Mouse (Mus musculus) liver, embryonic 16.5 days (tissue): ENCODE data around the gene Map1b. TPM values are rescaled to one million over a fixed set of nuclear protein-coding genes. Genes with fewer than 3 reads are reported as not detected.

Experiments
- ATAC-seq: fragments of 200-750 bp; cut with Nextera tagmentation; 2 replicates; pipeline ENCODE4 v1.8.0; 2017; ENCODE audit warnings: low read depth, mild to moderate bottlenecking, moderate number of reproducible peaks, moderate library complexity
- H3K27ac ChIP-seq: fragments of 300-500 bp; sonication (generic); 2 replicates; pipeline ENCODE4 v1.5.1; 2014; ENCODE audit warnings: mild to moderate bottlenecking, low read length
- H3K27me3 ChIP-seq: fragments of 300-500 bp; sonication (generic); 2 replicates; pipeline ENCODE4 v1.6.1; 2014; ENCODE audit warnings: low read depth, low read length, mixed read lengths; ENCODE audit not compliant: control insufficient read depth, insufficient read depth
- H3K36me3 ChIP-seq: fragments of 300-500 bp; sonication (generic); 2 replicates; pipeline ENCODE4 v1.6.1; 2014; ENCODE audit warnings: mild to moderate bottlenecking; ENCODE audit not compliant: control insufficient read depth, insufficient read depth
- H3K4me1 ChIP-seq: fragments of 300-500 bp; sonication (generic); 2 replicates; pipeline ENCODE4 v1.6.1; 2014; ENCODE audit warnings: low read depth, low read length, mixed read lengths; ENCODE audit not compliant: control insufficient read depth
- H3K4me2 ChIP-seq: fragments of 300-500 bp; sonication (generic); 2 replicates; pipeline ENCODE4 v1.6.1; 2014; ENCODE audit warnings: low read depth, low read length, mixed read lengths
- H3K4me3 ChIP-seq: fragments of 300-500 bp; sonication (generic); 2 replicates; pipeline ENCODE4 v1.5.1; 2014; ENCODE audit warnings: low read depth, mild to moderate bottlenecking, low read length
- H3K9ac ChIP-seq: fragments of 300-500 bp; sonication (generic); 2 replicates; pipeline ENCODE4 v1.6.1; 2014; ENCODE audit warnings: low read depth, low read length
- H3K9me3 ChIP-seq: fragments of 300-500 bp; sonication (generic); replicated peaks from 2 replicates; pipeline ENCODE4 v1.6.1; 2016; ENCODE audit warnings: low read length; ENCODE audit not compliant: control insufficient read depth
- WGBS: fragments of 180-500 bp; shearing (Covaris S2); extraction: QIAGEN DNeasy Blood & Tissue Kit; methylation state at CpG from one replicate; pipeline ENCODE4 v1.1.7; 2014; ENCODE audit not compliant: insufficient replicate concordance; 5-methylcytosine and 5-hydroxymethylcytosine counted together
- polyA plus RNA-seq: library from polyadenylated mRNA; unstranded; fragments of >200 nt; fragmentation: Nextera tagmentation; extraction: Ambion mirVana; gene quantifications from 2 replicates; pipeline ENCODE4 v1.2.1, GENCODE M21; 2015

Gene Map1b
- polyA plus RNA-seq, 1 experiment from 2014 or later = 2.9 TPM

DNA sequence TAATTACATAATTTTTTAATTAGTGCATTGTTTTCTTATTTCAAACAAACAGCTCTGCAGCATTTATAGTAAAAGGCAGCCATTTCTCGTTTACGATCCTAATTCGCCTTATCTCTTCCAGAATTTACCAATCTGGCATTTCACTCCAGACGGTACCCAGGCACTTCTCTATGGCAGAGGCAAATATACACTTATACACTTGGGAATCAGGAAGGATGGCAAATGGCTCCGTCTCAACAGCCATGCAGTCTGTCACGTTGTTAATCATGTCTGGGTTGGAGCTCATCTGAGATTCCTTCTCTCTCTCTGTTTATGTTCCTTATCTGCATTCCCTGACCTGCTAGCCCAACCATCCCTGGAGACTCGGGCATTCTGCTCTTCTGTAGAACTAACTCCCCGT is 38.6 kb upstream of the Map1b start:
- Histone ChIP-seq H3K4me2 (no peak overlapping the region), H3K4me3 (no peak overlapping the region), H3K9ac (no peak overlapping the region), H3K27me3 (no peaks in the 10 kb centered on the region), H3K9me3 (no peaks in the 10 kb centered on the region), H3K27ac (no peak overlapping the region), H3K36me3 (no peaks in the 10 kb centered on the region), H3K4me1 (no peaks in the 10 kb centered on the region)
- ATAC-seq = no peak
- WGBS = 39% methylated on average over 8 of the region's 8 CpGs

DNA sequence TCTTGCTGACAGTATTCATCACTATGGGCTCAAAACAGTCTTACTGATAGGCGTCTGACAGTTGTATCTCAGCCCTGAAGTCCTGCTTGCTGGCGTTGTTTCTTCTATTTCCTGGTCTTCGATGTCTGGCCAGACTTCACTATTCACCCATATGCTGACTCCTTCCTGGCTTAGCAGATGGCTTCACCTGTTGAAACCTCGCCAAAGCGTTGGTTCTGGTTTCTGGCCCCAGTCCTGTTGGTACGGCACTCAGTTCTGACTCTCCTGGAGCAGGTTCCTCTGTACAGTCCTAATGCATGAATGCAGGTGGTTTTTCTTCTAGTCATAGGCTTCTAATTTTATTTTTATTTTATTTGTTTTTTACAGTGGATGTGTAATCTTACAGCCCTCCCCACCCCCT is 38.1 kb upstream of the Map1b start:
- no peaks in the 10 kb centered on the region for H3K27me3 ChIP-seq
- H3K36me3 ChIP-seq = no peaks in the 10 kb centered on the region
- H3K4me3 ChIP-seq = no peak overlapping the region
- H3K9me3 ChIP-seq = no peaks in the 10 kb centered on the region
- WGBS = 65% methylated on average over 6 of the region's 6 CpGs
- no peak for ATAC-seq
- no peak overlapping the region for H3K9ac ChIP-seq
- no peak overlapping the region for H3K4me2 ChIP-seq
- H3K27ac ChIP-seq = no peak overlapping the region
- H3K4me1 ChIP-seq = no peaks in the 10 kb centered on the region

DNA sequence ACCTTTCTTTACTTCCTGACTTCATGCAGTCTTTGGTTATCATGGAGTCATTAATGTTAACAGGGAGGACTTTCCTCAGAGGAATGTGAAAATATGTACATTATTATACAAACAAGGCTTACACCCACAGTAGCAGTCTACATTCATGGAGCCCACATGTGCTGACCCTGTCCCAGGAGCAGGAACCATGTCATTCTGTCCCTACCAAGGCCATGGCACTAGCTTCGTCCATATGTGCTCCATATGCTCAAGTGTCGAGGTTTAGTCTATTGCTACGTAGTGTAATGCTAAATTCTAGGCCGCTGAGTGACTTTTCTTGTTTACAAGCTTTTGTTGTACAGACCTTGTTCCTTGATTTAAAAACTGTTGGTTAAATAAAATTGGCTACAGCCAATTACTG is 36.0 kb upstream of the Map1b start:
- ATAC-seq = no peak
- no peak overlapping the region for H3K27ac ChIP-seq
- 73% methylated on average over 4 of the region's 4 CpGs for WGBS
- H3K4me1 ChIP-seq = no peaks in the 10 kb centered on the region
- no peaks in the 10 kb centered on the region for H3K36me3 ChIP-seq
- H3K27me3 ChIP-seq = no peaks in the 10 kb centered on the region
- no peak overlapping the region for H3K4me3 ChIP-seq
- no peaks in the 10 kb centered on the region for H3K9me3 ChIP-seq
- H3K4me2 ChIP-seq = no peak overlapping the region
- no peak overlapping the region for H3K9ac ChIP-seq

DNA sequence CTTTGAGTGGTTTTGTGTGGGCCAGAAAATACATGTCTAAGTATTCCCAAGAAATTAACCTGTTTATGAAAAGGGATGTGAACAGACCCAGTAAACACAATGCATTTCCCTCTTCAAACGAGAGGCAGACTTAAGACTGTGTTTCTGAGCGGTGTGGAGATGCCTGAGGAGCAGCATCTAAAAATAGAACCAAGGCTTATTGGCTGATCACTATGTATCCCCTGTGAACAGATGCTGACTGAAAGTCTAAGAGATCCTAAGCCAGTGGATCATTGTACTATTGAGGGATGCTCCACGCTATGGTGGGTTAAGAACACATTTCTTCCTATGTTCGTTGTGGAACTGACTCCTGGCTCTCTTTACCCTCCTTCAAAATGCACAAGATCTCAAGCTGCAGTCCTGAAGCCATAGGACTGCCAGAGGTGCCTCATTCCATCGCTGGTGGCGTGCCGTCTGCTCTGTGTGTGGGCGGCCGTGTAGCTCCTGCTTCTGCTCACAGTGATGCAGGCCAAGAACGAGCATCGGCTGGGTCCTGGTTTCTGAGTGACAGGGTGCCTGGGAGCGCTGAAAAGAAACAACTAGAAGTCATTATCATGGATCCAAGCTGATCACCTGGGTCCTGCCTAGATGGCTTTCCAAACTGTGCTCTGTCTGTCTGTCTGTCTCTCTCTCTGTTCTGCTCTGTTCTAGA is 34.5 kb upstream of the Map1b start:
- no peaks in the 10 kb centered on the region for H3K36me3 ChIP-seq
- ATAC-seq = no peak
- no peak overlapping the region for H3K4me2 ChIP-seq
- H3K9ac ChIP-seq = no peak overlapping the region
- no peaks in the 10 kb centered on the region for H3K27me3 ChIP-seq
- WGBS = 59% methylated on average over 12 of the region's 12 CpGs
- no peaks in the 10 kb centered on the region for H3K9me3 ChIP-seq
- H3K27ac ChIP-seq = no peak overlapping the region
- H3K4me3 ChIP-seq = no peak overlapping the region
- no peaks in the 10 kb centered on the region for H3K4me1 ChIP-seq

DNA sequence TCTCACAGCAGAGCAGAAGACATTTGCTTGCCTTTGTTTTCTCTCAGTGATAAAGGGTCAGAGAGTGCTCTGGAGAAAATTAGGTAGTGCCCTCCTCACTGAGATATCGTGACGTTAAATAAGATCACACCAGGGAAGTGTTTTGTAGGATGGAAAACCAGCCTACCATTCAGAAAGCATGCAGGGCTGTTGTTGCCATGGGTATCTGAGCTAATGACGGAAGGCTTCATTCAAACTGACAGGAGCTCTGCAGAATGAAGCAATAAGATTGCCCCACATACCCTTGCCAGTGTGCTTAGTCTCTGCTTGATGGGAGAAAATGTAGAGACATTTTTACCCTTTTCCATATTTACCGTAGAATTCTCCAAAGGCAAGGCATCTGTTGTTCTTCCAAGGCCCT is 33.7 kb upstream of the Map1b start:
- H3K9me3 ChIP-seq = no peaks in the 10 kb centered on the region
- H3K4me1 ChIP-seq = no peaks in the 10 kb centered on the region
- 64% methylated on average over 4 of the region's 4 CpGs for WGBS
- no peak overlapping the region for H3K27ac ChIP-seq
- no peak overlapping the region for H3K4me3 ChIP-seq
- no peaks in the 10 kb centered on the region for H3K36me3 ChIP-seq
- no peaks in the 10 kb centered on the region for H3K27me3 ChIP-seq
- H3K4me2 ChIP-seq = no peak overlapping the region
- ATAC-seq = no peak
- no peak overlapping the region for H3K9ac ChIP-seq

DNA sequence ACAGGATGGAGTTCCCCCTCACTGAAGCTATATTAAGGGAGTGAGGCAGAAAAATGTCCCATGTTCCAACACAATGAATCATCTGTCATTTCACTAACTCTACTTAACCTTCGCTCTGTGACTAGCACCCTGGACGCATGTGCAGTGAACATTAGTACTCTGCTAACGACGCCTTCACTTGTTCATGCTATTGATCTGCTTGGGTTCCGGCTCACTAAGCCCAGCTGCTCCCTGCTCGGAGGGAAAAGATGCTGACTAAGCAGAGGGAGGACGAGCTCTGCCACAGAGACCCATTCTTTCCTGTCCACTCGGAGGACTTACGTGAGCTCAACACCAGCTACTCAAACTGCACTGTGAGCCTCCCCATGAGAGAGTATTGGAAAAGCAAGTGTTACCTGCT is 33.2 kb upstream of the Map1b start:
- Histone ChIP-seq H3K27me3 (no peaks in the 10 kb centered on the region), H3K4me1 (no peaks in the 10 kb centered on the region), H3K27ac (no peak overlapping the region), H3K9ac (no peak overlapping the region), H3K4me3 (no peak overlapping the region), H3K36me3 (no peaks in the 10 kb centered on the region), H3K4me2 (no peak overlapping the region), H3K9me3 (no peaks in the 10 kb centered on the region)
- ATAC-seq = no peak
- WGBS = 53% methylated on average over 9 of the region's 9 CpGs

DNA sequence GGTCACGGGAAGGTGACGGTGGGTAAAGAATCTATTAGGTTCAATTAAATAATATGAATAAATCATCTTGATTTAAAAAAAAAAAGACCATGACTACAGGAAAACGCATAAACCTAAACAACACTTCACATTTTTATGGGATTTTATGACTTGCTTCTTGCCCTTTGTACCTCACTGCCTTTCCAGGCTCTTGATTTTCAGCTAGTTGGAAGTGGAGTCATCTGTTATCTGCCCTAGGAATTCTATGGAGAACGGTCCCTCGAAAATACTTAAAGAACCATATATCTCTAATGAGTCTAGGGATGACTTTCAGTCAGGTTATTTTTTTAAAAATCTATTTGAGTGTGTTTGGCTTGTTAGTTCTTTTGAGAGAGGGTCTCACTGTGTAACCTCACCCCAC is 30.5 kb upstream of the Map1b start:
- no peaks in the 10 kb centered on the region for H3K4me1 ChIP-seq
- ATAC-seq = no peak
- no peak overlapping the region for H3K4me2 ChIP-seq
- 70% methylated on average over 5 of the region's 5 CpGs for WGBS
- no peaks in the 10 kb centered on the region for H3K27me3 ChIP-seq
- H3K27ac ChIP-seq = no peak overlapping the region
- no peaks in the 10 kb centered on the region for H3K9me3 ChIP-seq
- no peak overlapping the region for H3K4me3 ChIP-seq
- no peaks in the 10 kb centered on the region for H3K36me3 ChIP-seq
- no peak overlapping the region for H3K9ac ChIP-seq

DNA sequence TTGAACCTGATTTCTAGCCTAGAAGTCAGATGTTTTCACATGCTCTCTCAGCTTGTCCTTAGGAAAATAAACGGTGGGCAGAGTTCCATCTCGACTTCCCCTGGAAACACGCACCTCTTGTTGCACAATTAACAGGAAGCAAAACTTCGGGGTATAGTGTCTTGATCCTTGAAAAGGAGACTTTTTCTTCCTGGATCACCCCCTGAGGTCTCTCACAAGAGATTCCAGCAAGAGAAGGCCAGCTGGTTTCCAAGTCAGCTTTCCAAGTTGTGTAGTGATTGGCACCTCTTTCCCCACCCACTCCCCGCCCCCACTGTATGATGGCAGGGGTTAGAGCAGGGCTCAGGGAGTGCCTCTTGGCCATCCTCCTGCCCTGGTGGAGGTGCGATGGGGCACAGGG is 28.9 kb upstream of the Map1b start:
- no peak overlapping the region for H3K9ac ChIP-seq
- no peak overlapping the region for H3K4me3 ChIP-seq
- H3K27ac ChIP-seq = no peak overlapping the region
- H3K4me1 ChIP-seq = no peaks in the 10 kb centered on the region
- 44% methylated on average over 6 of the region's 6 CpGs for WGBS
- H3K9me3 ChIP-seq = no peaks in the 10 kb centered on the region
- H3K36me3 ChIP-seq = no peaks in the 10 kb centered on the region
- H3K4me2 ChIP-seq = no peak overlapping the region
- no peak for ATAC-seq
- H3K27me3 ChIP-seq = no peaks in the 10 kb centered on the region

DNA sequence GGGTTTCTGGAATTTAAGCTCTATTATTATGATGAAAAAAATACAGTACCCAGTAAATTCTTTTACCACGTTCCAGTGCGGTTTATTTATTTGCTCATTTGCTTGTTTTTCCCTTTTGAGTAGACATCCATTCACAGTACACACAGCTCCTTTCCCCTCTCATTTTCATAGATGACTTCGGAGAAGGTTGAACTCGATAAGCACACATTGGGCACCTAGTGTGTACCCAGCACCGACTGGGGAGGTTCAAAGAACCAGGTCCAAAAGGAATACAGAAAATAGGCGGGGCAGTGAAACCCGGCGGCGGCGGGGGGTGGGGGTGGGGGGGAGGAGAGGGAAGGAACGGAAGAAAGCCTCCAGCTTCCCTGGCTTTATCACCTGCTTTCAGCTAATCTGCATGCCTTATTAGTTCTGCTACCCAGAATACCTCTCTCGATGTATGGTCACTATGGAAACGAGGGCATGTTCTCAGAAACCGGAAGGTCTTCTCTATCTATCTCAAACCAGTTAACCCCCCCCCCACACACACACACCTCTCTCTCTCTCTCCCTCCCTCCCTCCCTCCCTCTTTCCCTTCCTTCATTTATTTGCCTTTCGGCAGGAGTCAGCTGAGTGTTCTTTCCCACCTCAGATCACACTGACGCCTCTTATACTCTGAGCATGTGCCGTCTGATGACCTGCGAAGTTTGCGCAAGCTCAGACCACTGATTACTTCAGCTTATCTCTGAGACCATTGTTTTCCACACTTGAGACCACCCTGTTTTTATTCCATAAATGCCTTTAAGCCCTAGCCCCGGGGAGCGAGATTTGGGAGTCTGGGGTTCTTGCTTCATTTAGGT is 25.3 kb upstream of the Map1b start:
- no peak overlapping the region for H3K27ac ChIP-seq
- H3K9me3 ChIP-seq = no peaks in the 10 kb centered on the region
- no peak overlapping the region for H3K4me3 ChIP-seq
- H3K27me3 ChIP-seq = no peaks in the 10 kb centered on the region
- WGBS = 32% methylated on average over 21 of the region's 21 CpGs
- H3K4me2 ChIP-seq = no peak overlapping the region
- H3K4me1 ChIP-seq = no peaks in the 10 kb centered on the region
- ATAC-seq = no peak
- H3K36me3 ChIP-seq = no peaks in the 10 kb centered on the region
- H3K9ac ChIP-seq = no peak overlapping the region
